Mouse (Mus musculus): ENCODE results near the gene Tcf7l1.

Tcf7l1 gene

GRCm38 (mm10) chr6:72783780-72784179 lies 5.3 kb downstream of the Tcf7l1 start:
- DNase-seq: no peak

- no peak for DNase-seq
Measured at GRCm38 (mm10) chr6:72778779-72779776, 10.0 kb downstream of the Tcf7l1 start.

GRCm38 (mm10) chr6:72777212-72777611 lies 11.8 kb downstream of the Tcf7l1 start:
- DNase-seq: no peak

- DNase-seq: no peak
Measured at GRCm38 (mm10) chr6:72774275-72774674, 14.8 kb downstream of the Tcf7l1 start.

- no peak for DNase-seq
Measured at GRCm38 (mm10) chr6:72769915-72770776, 18.9 kb downstream of the Tcf7l1 start.

- DNase-seq: no peak
Measured at GRCm38 (mm10) chr6:72769343-72769742, 19.7 kb downstream of the Tcf7l1 start.

GRCm38 (mm10) chr6:72768804-72769203 lies 20.2 kb downstream of the Tcf7l1 start:
- peak; percentile 87 for DNase-seq

- DNase-seq: no peak
Measured at GRCm38 (mm10) chr6:72768097-72768496, 21.0 kb downstream of the Tcf7l1 start.

GRCm38 (mm10) chr6:72763616-72764015 lies 25.4 kb downstream of the Tcf7l1 start:
- DNase-seq: no peak

GRCm38 (mm10) chr6:72761645-72762044 lies 27.4 kb downstream of the Tcf7l1 start:
- peak; percentile 58 for DNase-seq

GRCm38 (mm10) chr6:72758239-72759017 lies 30.6 kb downstream of the Tcf7l1 start:
- DNase-seq: peak; percentile 51

GRCm38 (mm10) chr6:72755267-72755889 lies 33.7 kb downstream of the Tcf7l1 start:
- no peak for DNase-seq

- DNase-seq: no peak
Measured at GRCm38 (mm10) chr6:72754215-72754614, 34.8 kb downstream of the Tcf7l1 start.

GRCm38 (mm10) chr6:72753782-72754181 lies 35.3 kb downstream of the Tcf7l1 start:
- DNase-seq: no peak

- peak; percentile 48 for DNase-seq
Measured at GRCm38 (mm10) chr6:72752824-72753223, 36.2 kb downstream of the Tcf7l1 start.

- DNase-seq: no peak
Measured at GRCm38 (mm10) chr6:72751210-72751609, 37.8 kb downstream of the Tcf7l1 start.

GRCm38 (mm10) chr6:72748882-72749437 lies 40.1 kb downstream of the Tcf7l1 start:
- no peak for DNase-seq

GRCm38 (mm10) chr6:72748421-72748820 lies 40.6 kb downstream of the Tcf7l1 start:
- no peak for DNase-seq

- no peak for DNase-seq
Measured at GRCm38 (mm10) chr6:72747814-72748213, 41.2 kb downstream of the Tcf7l1 start.

- DNase-seq: no peak
Measured at GRCm38 (mm10) chr6:72747156-72747555, 41.9 kb downstream of the Tcf7l1 start.

GRCm38 (mm10) chr6:72745781-72746180 lies 43.3 kb downstream of the Tcf7l1 start:
- no peak for DNase-seq
